Mouse (Mus musculus) myocyte (in vitro differentiated cells): Measurements from ENCODE around the gene Sh3bp4.

Experiments used
- CEBPB ChIP-seq: IDR thresholded peaks from 2 replicates; pipeline ENCODE4 v1.6.1; 2011; ENCODE audit warnings: mild to moderate bottlenecking, moderate library complexity; ENCODE audit not compliant: poor library complexity, insufficient read depth, severe bottlenecking
- E2F4 ChIP-seq: IDR thresholded peaks from one replicate; pipeline ENCODE4 v1.6.1; 2011; ENCODE audit warnings: mild to moderate bottlenecking, control low read depth, moderate library complexity; ENCODE audit not compliant: insufficient read depth
- MAX ChIP-seq: IDR thresholded peaks from one replicate; pipeline ENCODE4 v1.6.1; 2011; ENCODE audit warnings: low read depth, mild to moderate bottlenecking, control low read depth
- MYOD1 ChIP-seq, 3 experiments: IDR thresholded peaks; one replicate each; pipeline ENCODE4 v1.6.1; 2011; ENCODE audit warnings: control low read depth in 2 of 3, low read depth in 2 of 3, mild to moderate bottlenecking in 2 of 3, moderate library complexity in 1 of 3; ENCODE audit not compliant: insufficient read length in 2 of 3, control insufficient read depth in 1 of 3
- POLR2A ChIP-seq: IDR thresholded peaks from one replicate; pipeline ENCODE4 v1.6.1; 2011; ENCODE audit warnings: low read depth, mild to moderate bottlenecking, control low read depth, moderate library complexity; ENCODE audit not compliant: insufficient read length
- POLR2AphosphoS2 ChIP-seq: IDR thresholded peaks from one replicate; pipeline ENCODE4 v1.6.1; 2011; ENCODE audit warnings: low read depth, control low read depth; ENCODE audit not compliant: insufficient read length
- REST ChIP-seq: IDR thresholded peaks from one replicate; pipeline ENCODE4 v1.6.1; 2011; ENCODE audit warnings: mild to moderate bottlenecking, control low read depth, moderate library complexity; ENCODE audit not compliant: insufficient read depth, insufficient read length
- TCF12 ChIP-seq: IDR thresholded peaks from one replicate; pipeline ENCODE4 v1.6.1; 2011; ENCODE audit warnings: mild to moderate bottlenecking, control low read depth; ENCODE audit not compliant: poor library complexity, insufficient read depth, severe bottlenecking
- TCF3 ChIP-seq: IDR thresholded peaks from one replicate; pipeline ENCODE4 v1.6.1; 2011; ENCODE audit warnings: low read depth, control low read depth; ENCODE audit not compliant: insufficient read length
- USF1 ChIP-seq: IDR thresholded peaks from one replicate; pipeline ENCODE4 v1.6.1; 2011; ENCODE audit warnings: low read depth, mild to moderate bottlenecking, control low read depth, moderate library complexity

GRCm38 (mm10) chr1:89174621-89175020 lies 104.4 kb downstream of the Sh3bp4 start:
- TF ChIP-seq POLR2A (no peak), USF1 (no peak), CEBPB (no peak), MYOD1 (IDR thresholded peaks at IDR 0.05; ENCODE audit: control insufficient read depth in 1 of 3, insufficient read length in 2 of 3, low read depth in 2 of 3) (no peak), POLR2AphosphoS2 (no peak), E2F4 (no peak), TCF3 (no peak), MAX (no peak), REST (no peak), TCF12 (no peak)
